Mouse (Mus musculus) forelimb bud, embryonic 11.5 days (tissue): Measurements from ENCODE around the gene Trim9.

Experiments
- DNase-seq: peaks from one replicate; pipeline ENCODE4 v3.0.0-alpha.2; 2012; ENCODE audit warnings: low read depth, low spot score

Gene Trim9

DNA sequence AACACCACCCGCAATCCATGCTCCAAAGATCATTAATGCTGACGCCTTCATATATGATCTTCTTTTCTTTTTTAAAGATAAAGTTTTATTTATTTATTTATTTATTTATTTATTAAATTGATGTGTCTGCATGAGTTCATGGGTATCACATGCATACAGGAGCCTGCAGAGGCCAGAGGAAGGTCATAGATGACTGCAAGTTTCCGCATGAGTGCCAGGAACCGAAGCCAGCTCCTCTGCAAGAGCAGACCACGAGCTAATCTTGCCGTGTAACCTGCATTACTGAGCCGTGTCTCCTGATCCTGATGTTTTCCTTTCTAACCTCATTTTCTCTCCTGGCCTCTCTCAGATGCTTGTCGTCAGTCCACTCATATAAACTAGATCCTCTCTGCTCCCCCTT lies 133.1 kb downstream of the Trim9 start:
- DNase-seq = no peak

DNA sequence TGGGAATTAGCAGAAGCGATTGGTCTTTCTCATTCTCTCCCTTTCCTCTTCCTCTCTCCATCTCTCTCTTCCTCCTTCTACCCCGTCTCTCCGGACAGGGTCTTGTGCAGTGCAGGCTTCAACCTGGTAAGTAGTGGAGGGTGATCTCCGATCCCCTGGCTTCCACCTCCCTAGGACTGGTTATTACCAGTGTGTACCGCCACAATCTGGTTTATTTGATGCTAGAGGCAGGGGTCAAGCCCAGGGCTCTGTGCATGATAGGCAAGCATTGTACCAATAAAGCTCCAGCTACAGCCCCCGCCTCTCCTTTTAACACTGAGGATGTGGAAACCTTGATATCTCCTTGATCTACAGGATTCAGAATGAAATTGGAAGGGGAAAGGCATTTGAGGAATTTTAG lies 133.8 kb downstream of the Trim9 start:
- DNase-seq = no peak

DNA sequence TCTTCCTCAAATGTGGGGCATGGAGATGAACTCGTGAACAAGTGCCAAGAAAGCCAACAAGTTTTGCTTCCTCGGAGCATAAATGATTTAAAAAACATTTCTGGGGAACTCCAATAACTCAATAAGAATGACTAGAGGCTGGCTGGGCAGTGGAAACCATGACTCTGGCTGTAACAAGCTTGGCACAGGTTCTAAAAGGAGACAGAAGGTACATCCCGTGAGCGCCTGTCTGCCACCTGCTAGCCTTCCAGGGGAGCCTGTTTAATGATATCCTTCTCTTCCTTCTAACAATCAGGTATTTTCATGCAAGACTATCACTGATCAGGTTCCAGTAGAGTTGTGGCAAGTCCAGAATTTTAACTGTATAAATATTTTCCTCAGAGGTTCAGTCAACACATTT lies 134.9 kb downstream of the Trim9 start:
- DNase-seq = no peak

DNA sequence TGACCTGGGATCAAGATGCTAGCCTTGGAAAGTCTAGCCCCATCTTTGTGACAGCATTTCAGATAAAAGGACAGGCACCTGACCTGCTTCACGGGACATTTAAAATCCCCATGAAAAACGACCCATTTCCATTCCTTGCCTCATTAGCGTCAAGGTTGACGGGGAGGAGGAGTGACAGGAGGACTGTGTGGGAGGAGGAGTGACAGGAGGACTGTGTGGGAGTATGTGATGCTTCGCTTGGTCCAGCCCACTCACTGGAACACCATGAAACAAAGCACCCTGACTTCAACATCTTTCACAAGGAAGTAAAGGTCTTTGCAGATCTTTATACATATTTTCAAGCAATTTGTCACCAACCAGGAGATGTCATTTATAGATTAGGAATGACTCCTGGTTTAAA lies 139.2 kb downstream of the Trim9 start:
- no peak for DNase-seq

DNA sequence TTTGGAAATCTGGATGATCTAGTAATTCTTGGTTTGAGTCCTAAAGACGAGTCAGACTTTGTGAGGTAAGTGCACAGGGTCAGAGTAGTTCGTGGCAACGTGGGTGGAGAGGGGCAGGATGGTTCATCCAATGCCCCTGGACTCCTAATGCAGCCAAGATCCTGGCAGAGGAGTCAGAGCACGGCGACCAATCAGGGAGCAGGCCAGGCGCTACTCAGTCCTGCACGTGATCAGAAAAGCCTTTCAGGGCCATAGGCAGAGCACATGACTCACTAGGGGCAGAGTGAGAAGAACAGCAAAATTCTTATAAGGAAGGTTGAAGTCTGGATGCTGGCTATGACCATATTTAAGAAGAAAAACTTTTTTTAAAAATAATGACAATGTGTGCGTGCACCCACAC lies 143.0 kb downstream of the Trim9 start:
- DNase-seq = no peak

DNA sequence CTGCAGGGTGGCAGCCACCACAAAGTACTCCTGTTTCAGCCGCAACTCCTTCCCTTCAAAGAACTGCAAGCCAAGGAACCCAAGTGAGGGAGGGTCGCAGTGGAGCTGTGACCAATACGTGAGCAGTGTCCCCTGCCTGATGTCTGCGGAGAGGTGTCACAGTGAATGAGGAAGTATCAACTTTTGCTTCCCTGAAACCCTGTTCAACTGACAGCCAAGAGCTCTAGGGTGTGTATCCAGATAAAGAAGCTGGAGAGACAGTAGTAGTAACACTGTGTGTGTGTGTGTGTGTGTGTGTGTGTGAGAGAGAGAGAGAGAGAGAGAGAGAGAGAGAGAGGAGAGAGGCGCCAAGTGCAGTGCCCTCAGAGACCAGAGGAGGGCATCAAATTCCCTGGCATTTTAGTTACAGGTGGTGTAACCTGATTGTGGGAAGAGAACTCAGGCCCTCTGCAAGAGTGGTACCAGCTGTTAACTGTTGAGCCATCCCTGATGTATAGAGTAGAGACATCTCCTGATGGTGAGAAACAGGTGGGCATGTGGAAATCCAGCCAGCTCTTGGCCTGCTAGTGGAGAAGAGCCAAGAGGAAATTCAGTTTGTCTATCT lies 145.4 kb downstream of the Trim9 start:
- no peak for DNase-seq

DNA sequence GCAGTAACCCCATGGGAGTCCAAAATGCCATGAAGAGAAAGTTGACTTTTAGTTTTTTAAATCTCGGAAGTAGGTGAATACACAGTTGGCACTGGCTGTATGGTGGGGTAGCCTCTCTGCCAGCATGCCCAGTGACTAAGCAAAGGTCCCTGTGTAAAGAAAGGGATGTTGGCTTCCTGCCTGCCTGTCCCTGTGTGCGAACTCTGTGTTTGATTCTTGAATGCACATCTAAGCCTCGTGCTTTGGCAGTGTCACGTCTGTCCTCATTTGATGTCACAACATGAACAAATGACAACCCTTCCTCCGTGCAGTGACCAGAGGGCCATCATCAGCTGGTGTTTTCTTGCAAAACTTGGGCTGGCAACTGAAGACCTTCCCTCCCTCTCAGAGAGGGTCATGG lies 151.1 kb downstream of the Trim9 start:
- DNase-seq = no peak

DNA sequence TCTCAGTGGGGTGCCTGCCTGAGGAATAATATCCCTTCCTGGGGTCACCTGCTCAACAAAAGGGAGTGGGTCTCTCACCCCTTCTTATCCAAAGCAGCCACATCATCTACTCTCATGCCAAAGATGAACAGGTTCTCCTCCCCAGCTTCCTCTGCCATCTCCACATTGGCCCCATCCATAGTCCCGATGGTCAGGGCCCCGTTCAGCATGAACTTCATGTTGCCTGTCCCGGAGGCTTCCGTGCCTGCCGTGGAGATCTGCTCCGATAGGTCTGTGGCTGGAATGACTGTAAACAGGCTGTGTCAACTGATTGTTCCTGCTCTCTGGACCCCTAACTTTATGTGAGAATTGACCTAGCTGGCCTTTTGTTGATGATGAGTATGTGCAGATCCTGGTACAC lies 152.0 kb downstream of the Trim9 start:
- DNase-seq = no peak
